Mouse (Mus musculus) cortical plate, adult 2 months (tissue): Measurements from ENCODE around the gene Ptprm.

Source experiments
- CTCF ChIP-seq: fragments of 200-500 bp; IDR thresholded peaks from 2 replicates; pipeline ENCODE4 v1.5.1; 2011; ENCODE audit warnings: mild to moderate bottlenecking, control low read depth, low read length; ENCODE audit not compliant: insufficient read depth; ENCODE audit errors: extremely low read depth
- POLR2A ChIP-seq: fragments of 200-500 bp; IDR thresholded peaks from 2 replicates; pipeline ENCODE4 v1.6.1; 2011; ENCODE audit warnings: mild to moderate bottlenecking, low read length, control low read depth; ENCODE audit not compliant: insufficient read depth; ENCODE audit errors: extremely low read depth

DNA sequence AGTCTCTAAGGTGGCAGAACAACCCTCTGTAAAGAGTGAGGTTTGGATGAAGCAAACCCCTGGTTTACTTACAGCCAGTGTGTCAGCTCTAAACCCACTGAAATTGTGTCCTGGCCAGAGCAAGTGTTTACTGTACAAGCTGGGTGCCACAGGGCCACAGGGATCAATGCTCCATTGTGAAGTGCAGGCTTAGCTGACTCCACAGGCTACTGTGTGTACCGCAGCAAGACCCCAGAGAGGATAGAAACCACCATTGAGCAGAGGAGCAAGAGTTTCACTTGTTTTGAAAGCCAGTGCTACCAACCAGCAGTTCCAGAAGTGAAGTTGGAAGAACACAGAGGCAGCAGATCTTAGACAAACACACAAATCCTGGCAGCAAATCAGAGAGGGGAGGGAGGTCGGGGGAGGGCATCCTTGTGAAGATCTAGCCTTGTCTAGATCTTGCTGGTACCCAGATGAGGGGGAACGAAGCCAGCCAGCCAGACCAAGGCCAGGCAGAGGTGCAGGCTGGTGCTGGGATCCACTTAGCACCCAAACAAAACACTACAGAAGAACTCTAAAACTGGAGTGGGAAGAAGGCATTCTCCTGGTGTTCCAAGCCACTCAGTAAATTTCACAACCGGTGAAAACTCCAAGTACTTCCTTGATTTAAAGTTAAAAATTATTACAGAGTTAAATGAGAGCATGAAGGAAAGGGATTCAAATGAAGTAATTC is 39.6 kb downstream of the Ptprm start:
- no peak for TF ChIP-seq POLR2A
- TF ChIP-seq CTCF, result no peak
